Mouse (Mus musculus): ENCODE data around the gene Nsmce4a.

DNA sequence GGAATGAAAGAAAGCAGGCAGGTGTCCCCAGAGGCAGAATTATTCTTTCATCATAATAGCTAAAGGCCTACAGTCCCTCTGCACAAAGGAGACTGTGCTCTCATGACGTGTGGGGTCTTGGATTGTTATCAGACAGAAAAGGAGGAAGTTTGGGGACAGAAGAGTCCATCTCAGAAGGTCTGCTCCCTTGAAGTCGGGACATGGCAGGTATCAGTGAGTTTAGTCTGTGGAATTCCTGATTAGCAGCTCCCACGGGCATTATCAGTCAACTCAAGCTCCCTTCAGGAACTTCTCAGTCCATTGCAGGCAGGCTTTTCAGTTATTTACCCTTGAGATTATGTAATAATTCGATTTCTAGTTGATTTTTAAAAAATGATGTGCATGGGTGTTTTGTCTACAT is 9.0 kb downstream of the Nsmce4a start:
- TF ChIP-seq CTCF (conservative IDR thresholded peaks at IDR 0.05; ENCODE audit: low read length), result no peak
- TF ChIP-seq NANOG (IDR thresholded peaks at IDR 0.05; ENCODE audit: borderline replicate concordance, low read length), result no peak
- TF ChIP-seq POU5F1 (IDR thresholded peaks at IDR 0.05; ENCODE audit: borderline replicate concordance, low read length), result no peak

Data from E14TG2a.4 (cell line).